Mouse (Mus musculus) embryonic facial prominence, embryonic 14.5 days (tissue): ENCODE measurements around the gene Zfp629. TPM values are rescaled to one million over a fixed set of nuclear protein-coding genes. Genes with fewer than 3 reads are reported as not detected.

Experiments
- ATAC-seq: fragments of 200-750 bp; cut with Nextera tagmentation; 2 replicates; pipeline ENCODE4 v1.8.0; 2017; ENCODE audit warnings: low read depth, moderate number of reproducible peaks, moderate TSS enrichment
- DNase-seq: peaks from one replicate; pipeline ENCODE4 v3.0.0-alpha.2; 2015; ENCODE audit warnings: low spot score
- H3K27ac ChIP-seq: fragments of 300-500 bp; sonication (generic); replicated peaks from 2 replicates; pipeline ENCODE4 v1.5.1; 2014; ENCODE audit warnings: low read depth, mild to moderate bottlenecking, low read length, moderate library complexity
- H3K27me3 ChIP-seq: fragments of 300-500 bp; sonication (generic); replicated peaks from 2 replicates; pipeline ENCODE4 v1.6.1; 2014; ENCODE audit warnings: low read length; ENCODE audit not compliant: control insufficient read depth, insufficient read depth
- H3K36me3 ChIP-seq: fragments of 300-500 bp; sonication (generic); 2 replicates; pipeline ENCODE4 v1.6.1; 2014; ENCODE audit warnings: low read length, mixed read lengths; ENCODE audit not compliant: control insufficient read depth, insufficient read depth
- H3K4me1 ChIP-seq: fragments of 300-500 bp; sonication (generic); 2 replicates; pipeline ENCODE4 v1.6.1; 2014; ENCODE audit warnings: antibody characterized with exemption, low read length; ENCODE audit not compliant: control insufficient read depth, insufficient read depth
- H3K4me2 ChIP-seq: fragments of 300-500 bp; sonication (generic); 2 replicates; pipeline ENCODE4 v1.6.1; 2014; ENCODE audit warnings: low read depth, mild to moderate bottlenecking, low read length, moderate library complexity, mixed read lengths
- H3K4me3 ChIP-seq: fragments of 300-500 bp; sonication (generic); 2 replicates; pipeline ENCODE4 v1.5.1; 2014; ENCODE audit warnings: low read depth, mild to moderate bottlenecking, low read length
- H3K9ac ChIP-seq: fragments of 300-500 bp; sonication (generic); 2 replicates; pipeline ENCODE4 v1.6.1; 2014; ENCODE audit warnings: low read depth, mild to moderate bottlenecking, low read length, moderate library complexity, mixed read lengths
- H3K9me3 ChIP-seq: fragments of 300-500 bp; sonication (generic); 2 replicates; pipeline ENCODE4 v1.6.1; 2016; ENCODE audit warnings: low read length; ENCODE audit not compliant: control insufficient read depth
- WGBS: fragments of 180-500 bp; shearing (Covaris S2); extraction: QIAGEN DNeasy Blood & Tissue Kit; methylation state at CpG from one replicate; pipeline ENCODE4 v1.1.7; 2014; 5-methylcytosine and 5-hydroxymethylcytosine counted together
- polyA plus RNA-seq: library from polyadenylated mRNA; unstranded; fragments of >200 nt; fragmentation: Nextera tagmentation; extraction: Ambion mirVana; gene quantifications from 2 replicates; pipeline ENCODE4 v1.2.1, GENCODE M21; 2014

Zfp629 gene
- polyA plus RNA-seq, 1 experiment from 2014 or later = 13.0 TPM

GRCm38 (mm10) chr7:127611561-127611960, 4.0 kb downstream of the Zfp629 start:
- WGBS = 95% methylated on average over 26 of the region's 26 CpGs
- H3K27me3 ChIP-seq = no peaks in the 10 kb centered on the region
- H3K36me3 ChIP-seq = peaks cover 56% of the 10 kb centered on the region
- no peaks in the 10 kb centered on the region for H3K9me3 ChIP-seq
- no peak overlapping the region for H3K4me2 ChIP-seq
- no peak for ATAC-seq
- no peak overlapping the region for H3K4me3 ChIP-seq
- H3K9ac ChIP-seq = no peak overlapping the region
- no peak overlapping the region for H3K27ac ChIP-seq
- peaks cover 6% of the 10 kb centered on the region for H3K4me1 ChIP-seq
- DNase-seq = no peak

DNA sequence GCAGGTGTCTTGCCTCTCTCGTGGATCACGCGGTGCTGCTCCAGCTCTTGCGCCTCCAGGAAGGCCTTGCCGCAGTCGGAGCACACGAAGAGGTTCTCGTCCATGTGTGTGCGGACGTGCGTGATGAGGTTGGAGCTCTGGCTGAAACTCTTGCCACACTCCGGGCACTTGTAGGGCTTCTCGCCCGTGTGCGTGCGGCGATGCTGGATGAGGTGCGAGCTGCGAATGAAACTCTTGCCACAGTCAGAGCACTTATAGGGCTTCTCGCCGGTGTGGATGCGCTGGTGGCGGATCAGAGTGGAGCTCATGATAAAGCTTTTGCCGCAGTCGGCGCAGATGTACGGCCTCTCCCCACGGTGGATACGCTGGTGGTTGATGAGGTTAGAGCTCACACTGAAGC, 4.6 kb downstream of the Zfp629 start:
- DNase-seq (no peak), ATAC-seq (no peak)
- H3K9me3 ChIP-seq = no peaks in the 10 kb centered on the region
- H3K36me3 ChIP-seq = peaks cover 59% of the 10 kb centered on the region
- H3K4me3 ChIP-seq = no peak overlapping the region
- no peaks in the 10 kb centered on the region for H3K27me3 ChIP-seq
- no peak overlapping the region for H3K27ac ChIP-seq
- WGBS = 97% methylated on average over 29 of the region's 29 CpGs
- no peak overlapping the region for H3K4me2 ChIP-seq
- H3K4me1 ChIP-seq = peaks cover 6% of the 10 kb centered on the region
- no peak overlapping the region for H3K9ac ChIP-seq

DNA sequence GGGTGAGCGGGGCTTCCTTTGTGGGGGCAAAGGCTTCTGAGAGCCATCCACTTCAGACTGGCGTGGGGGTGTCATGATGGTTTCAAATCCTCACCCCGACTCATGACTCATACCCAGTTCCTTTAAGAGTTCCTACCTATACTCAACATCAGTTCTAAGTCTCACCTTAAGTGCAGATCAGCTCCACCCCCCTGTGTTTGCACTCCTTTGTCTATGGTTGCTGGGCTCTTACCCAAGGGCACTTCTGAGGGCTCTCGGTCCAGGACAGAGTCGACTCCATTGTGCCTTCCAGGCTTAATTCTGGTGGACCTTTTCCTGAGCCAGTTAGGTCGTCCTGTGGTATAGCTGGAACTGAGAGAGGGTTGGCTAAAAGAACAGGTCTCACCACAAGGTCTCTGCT, 8.4 kb downstream of the Zfp629 start:
- H3K4me3 ChIP-seq = no peak overlapping the region
- no peak overlapping the region for H3K27ac ChIP-seq
- no peaks in the 10 kb centered on the region for H3K4me1 ChIP-seq
- H3K27me3 ChIP-seq = no peaks in the 10 kb centered on the region
- WGBS = 85% methylated on average over 6 of the region's 6 CpGs
- peaks cover 74% of the 10 kb centered on the region for H3K36me3 ChIP-seq
- H3K9me3 ChIP-seq = no peaks in the 10 kb centered on the region
- DNase-seq = no peak
- H3K4me2 ChIP-seq = no peak overlapping the region
- no peak for ATAC-seq
- no peak overlapping the region for H3K9ac ChIP-seq

DNA sequence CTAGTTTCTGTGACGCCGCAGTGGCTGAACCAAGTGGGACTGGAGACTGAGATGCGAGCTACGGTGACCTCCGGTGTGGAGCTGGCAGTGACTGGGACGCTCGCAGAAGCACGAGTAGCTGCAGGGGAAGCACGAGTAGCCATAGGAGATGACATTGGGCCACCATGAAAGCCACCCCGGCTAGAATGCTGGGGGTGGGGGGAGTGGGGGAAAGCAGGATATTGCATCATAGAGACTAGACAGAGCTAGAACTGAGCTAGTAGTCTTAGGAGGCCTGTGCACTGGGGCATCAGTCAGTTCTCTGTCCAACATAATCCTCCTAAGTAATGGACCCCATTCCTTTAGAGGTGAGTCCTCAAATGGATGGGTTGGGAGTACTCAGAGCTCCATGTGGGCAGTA, 11.3 kb downstream of the Zfp629 start:
- H3K27me3 ChIP-seq = no peaks in the 10 kb centered on the region
- ATAC-seq = no peak
- H3K9me3 ChIP-seq = no peaks in the 10 kb centered on the region
- H3K4me2 ChIP-seq = no peak overlapping the region
- DNase-seq = no peak
- no peak overlapping the region for H3K4me3 ChIP-seq
- 92% methylated on average over 10 of the region's 10 CpGs for WGBS
- H3K36me3 ChIP-seq = peaks cover 74% of the 10 kb centered on the region
- no peaks in the 10 kb centered on the region for H3K4me1 ChIP-seq
- H3K27ac ChIP-seq = no peak overlapping the region
- H3K9ac ChIP-seq = no peak overlapping the region

DNA sequence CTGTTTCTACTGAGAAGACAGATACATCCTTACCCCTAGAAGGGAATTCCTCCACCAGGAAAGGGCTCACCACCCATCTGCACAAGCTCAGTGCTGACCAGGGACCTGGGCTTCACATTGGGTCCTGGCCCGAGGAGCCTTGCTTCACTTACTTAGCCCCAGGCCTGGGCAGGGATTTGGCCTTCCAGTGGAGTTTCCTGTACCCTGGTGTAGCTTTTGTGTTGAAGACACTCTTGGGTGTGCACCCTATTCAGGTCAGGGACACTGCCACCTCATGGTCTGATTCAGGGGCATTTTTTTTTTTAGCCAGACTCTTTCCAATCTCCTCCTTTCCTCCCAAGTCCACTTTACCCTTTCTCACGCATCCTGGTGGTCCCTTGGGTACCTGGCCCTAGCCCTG, 12.7 kb downstream of the Zfp629 start:
- no peak overlapping the region for H3K4me3 ChIP-seq
- H3K9ac ChIP-seq = no peak overlapping the region
- DNase-seq (no peak), ATAC-seq (no peak)
- peaks cover 74% of the 10 kb centered on the region for H3K36me3 ChIP-seq
- no peak overlapping the region for H3K4me2 ChIP-seq
- no peaks in the 10 kb centered on the region for H3K4me1 ChIP-seq
- H3K27me3 ChIP-seq = no peaks in the 10 kb centered on the region
- H3K27ac ChIP-seq = no peak overlapping the region
- 87% methylated on average over 2 of the region's 2 CpGs for WGBS
- H3K9me3 ChIP-seq = no peaks in the 10 kb centered on the region

DNA sequence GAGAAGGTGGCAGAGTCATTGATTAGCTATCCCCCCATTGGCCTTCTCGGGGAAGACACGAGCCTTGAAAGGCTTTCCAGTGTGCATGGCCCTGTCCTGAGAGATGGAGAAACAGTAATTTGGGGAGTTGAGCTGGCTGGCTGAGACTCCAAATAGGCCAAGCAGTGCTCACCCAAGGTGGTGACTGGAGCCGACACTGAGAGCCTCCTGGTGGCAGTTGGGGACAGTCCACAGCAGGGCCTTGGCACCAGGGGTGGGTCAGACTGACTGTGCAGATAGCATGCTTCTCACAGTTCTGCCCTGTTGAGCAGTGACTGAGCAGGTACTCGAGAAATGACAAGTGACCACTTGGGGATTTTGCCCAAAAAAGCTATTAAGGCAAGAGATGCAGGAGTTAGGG, 13.9 kb downstream of the Zfp629 start:
- H3K36me3 ChIP-seq = peaks cover 85% of the 10 kb centered on the region

DNA sequence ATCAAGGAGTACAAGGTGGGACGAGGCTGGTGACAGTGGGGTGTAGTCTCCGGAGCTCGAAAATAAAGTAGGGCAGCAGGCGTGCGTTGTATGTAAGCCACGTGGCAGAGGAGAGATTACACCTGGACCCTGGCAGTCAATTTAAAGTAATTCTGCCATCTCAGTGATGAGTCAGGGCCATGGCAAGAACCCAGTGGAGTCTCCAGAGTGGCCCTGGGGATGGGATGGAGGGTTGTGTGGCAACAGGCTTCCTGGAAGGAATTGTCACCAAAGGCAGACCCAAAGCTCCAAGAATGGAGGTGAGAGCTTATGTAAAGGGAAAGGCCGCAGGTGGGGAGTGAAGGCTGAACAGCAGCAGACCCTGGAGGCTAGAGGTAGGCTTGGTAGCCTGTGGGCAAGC, 15.0 kb downstream of the Zfp629 start:
- WGBS = 93% methylated on average over 7 of the region's 7 CpGs
- H3K4me3 ChIP-seq = no peak overlapping the region
- H3K4me1 ChIP-seq = no peaks in the 10 kb centered on the region
- ATAC-seq (no peak), DNase-seq (no peak)
- no peak overlapping the region for H3K27ac ChIP-seq
- H3K27me3 ChIP-seq = no peaks in the 10 kb centered on the region
- H3K9me3 ChIP-seq = no peaks in the 10 kb centered on the region
- no peak overlapping the region for H3K4me2 ChIP-seq
- no peak overlapping the region for H3K9ac ChIP-seq
- H3K36me3 ChIP-seq = peaks cover 92% of the 10 kb centered on the region

More for the DNA sequence above, 13.9 kb downstream of the Zfp629 start:
- no peak overlapping the region for H3K4me2 ChIP-seq
- no peak for ATAC-seq
- no peak overlapping the region for H3K9ac ChIP-seq
- no peaks in the 10 kb centered on the region for H3K4me1 ChIP-seq
- H3K27me3 ChIP-seq = no peaks in the 10 kb centered on the region
- WGBS = 86% methylated on average over 4 of the region's 4 CpGs
- no peaks in the 10 kb centered on the region for H3K9me3 ChIP-seq
- no peak for DNase-seq
- H3K27ac ChIP-seq = no peak overlapping the region
- no peak overlapping the region for H3K4me3 ChIP-seq

- 96% methylated on average over 17 of the region's 17 CpGs for WGBS
- H3K27ac ChIP-seq = no peak overlapping the region
- H3K4me1 ChIP-seq = no peaks in the 10 kb centered on the region
- H3K27me3 ChIP-seq = no peaks in the 10 kb centered on the region
- peaks cover 100% of the 10 kb centered on the region for H3K36me3 ChIP-seq
- H3K4me2 ChIP-seq = no peak overlapping the region
- no peak overlapping the region for H3K4me3 ChIP-seq
- no peak overlapping the region for H3K9ac ChIP-seq
- DNase-seq (no peak), ATAC-seq (no peak)
- H3K9me3 ChIP-seq = no peaks in the 10 kb centered on the region
Observed at GRCm38 (mm10) chr7:127596747-127597146, 18.9 kb downstream of the Zfp629 start.

- Histone ChIP-seq H3K9ac (no peak overlapping the region), H3K4me3 (no peak overlapping the region), H3K27ac (no peak overlapping the region), H3K36me3 (peaks cover 81% of the 10 kb centered on the region), H3K9me3 (no peaks in the 10 kb centered on the region), H3K27me3 (no peaks in the 10 kb centered on the region), H3K4me2 (no peak overlapping the region), H3K4me1 (0 out of 2 replicates have a peak, but pooled peaks cover 5% of the 10 kb centered on the region)
- WGBS = 87% methylated on average over 14 of the region's 14 CpGs
- DNase-seq (no peak), ATAC-seq (no peak)
Observed at GRCm38 (mm10) chr7:127592575-127592974, 23.0 kb downstream of the Zfp629 start.
